Mouse (Mus musculus): ENCODE measurements around the gene Tbc1d8.

Gene Tbc1d8

GRCm38 (mm10) chr1:39361754-39362514 is 116.6 kb downstream of the Tbc1d8 start:
- no peak for DNase-seq

- DNase-seq: no peak
These were observed 129.1 kb downstream of the Tbc1d8 start for GRCm38 (mm10) chr1:39349427-39349826.

GRCm38 (mm10) chr1:39349001-39349400 is 129.6 kb downstream of the Tbc1d8 start:
- no peak for DNase-seq

GRCm38 (mm10) chr1:39344981-39345600 is 133.5 kb downstream of the Tbc1d8 start:
- DNase-seq: peak; percentile 48

- DNase-seq: no peak
These were observed 135.3 kb downstream of the Tbc1d8 start for GRCm38 (mm10) chr1:39343242-39343641.

- DNase-seq: no peak
These were observed 136.7 kb downstream of the Tbc1d8 start for GRCm38 (mm10) chr1:39341807-39342206.

- peak; percentile 56 for DNase-seq
These were observed 137.9 kb downstream of the Tbc1d8 start for GRCm38 (mm10) chr1:39340647-39341046.

GRCm38 (mm10) chr1:39340156-39340555 is 138.4 kb downstream of the Tbc1d8 start:
- DNase-seq: no peak

- DNase-seq: no peak
These were observed 139.1 kb downstream of the Tbc1d8 start for GRCm38 (mm10) chr1:39339455-39339854.

GRCm38 (mm10) chr1:39338831-39339230 is 139.7 kb downstream of the Tbc1d8 start:
- no peak for DNase-seq

- no peak for DNase-seq
These were observed 141.8 kb downstream of the Tbc1d8 start for GRCm38 (mm10) chr1:39336788-39337187.

GRCm38 (mm10) chr1:39335561-39336196 is 142.9 kb downstream of the Tbc1d8 start:
- DNase-seq: no peak

- no peak for DNase-seq
These were observed 146.1 kb downstream of the Tbc1d8 start for GRCm38 (mm10) chr1:39332456-39332855.

- DNase-seq: no peak
These were observed 147.5 kb downstream of the Tbc1d8 start for GRCm38 (mm10) chr1:39330857-39331594.

GRCm38 (mm10) chr1:39327546-39327945 is 151.0 kb downstream of the Tbc1d8 start:
- no peak for DNase-seq

GRCm38 (mm10) chr1:39325228-39325627 is 153.3 kb downstream of the Tbc1d8 start:
- no peak for DNase-seq

- DNase-seq: no peak
These were observed 156.6 kb downstream of the Tbc1d8 start for GRCm38 (mm10) chr1:39321954-39322353.
